Mouse (Mus musculus) adrenal gland, postnatal 36 days (tissue): ENCODE data around the gene Sbk2. TPM values are rescaled to one million over a fixed set of nuclear protein-coding genes. Genes with fewer than 3 reads are reported as not detected.

Experiments
- DNase-seq, 2 experiments: peaks; one replicate each; pipeline ENCODE4 v3.0.0; 2021; ENCODE audit warnings: mixed read lengths in 1 of 2
- total RNA-seq, 2 experiments: library from RNA; stranded (reverse); gene quantifications; 2 replicates each; pipeline ENCODE4 v1.2.3; 2021

Sbk2 gene
- total RNA-seq, 2 experiments from 2014 or later: 0.36 to 0.89 TPM

DNA sequence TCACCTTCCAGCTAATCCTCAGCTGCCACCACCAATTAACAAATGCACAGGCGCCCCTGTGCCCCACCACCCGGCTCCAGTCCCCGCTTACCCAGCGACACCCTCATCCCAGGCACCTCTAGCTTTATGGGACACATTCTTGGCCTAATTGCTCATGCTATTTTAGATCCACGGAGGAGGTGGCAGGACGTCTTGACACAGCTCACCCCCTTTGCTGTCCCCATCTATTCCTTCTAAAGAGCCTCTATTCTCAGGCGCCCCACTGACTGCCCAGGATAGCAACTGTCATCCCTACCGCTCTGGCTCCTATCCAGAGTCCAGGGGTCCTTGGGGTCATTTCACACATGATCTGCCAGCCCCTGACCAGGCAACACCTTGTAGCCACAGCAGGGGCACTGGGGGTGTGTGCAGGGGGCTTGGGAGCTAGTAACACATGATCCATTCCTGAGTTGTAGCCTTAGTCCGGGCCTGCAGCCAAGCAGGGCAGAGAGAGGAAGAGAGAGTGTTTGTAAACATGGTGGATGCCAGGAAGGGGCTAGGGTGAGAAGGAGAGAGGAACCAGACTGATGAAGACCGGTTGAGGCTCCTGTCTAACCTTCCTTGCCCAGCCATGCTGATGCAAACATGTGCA lies 10.3 kb downstream of the Sbk2 start:
- no peak for DNase-seq

DNA sequence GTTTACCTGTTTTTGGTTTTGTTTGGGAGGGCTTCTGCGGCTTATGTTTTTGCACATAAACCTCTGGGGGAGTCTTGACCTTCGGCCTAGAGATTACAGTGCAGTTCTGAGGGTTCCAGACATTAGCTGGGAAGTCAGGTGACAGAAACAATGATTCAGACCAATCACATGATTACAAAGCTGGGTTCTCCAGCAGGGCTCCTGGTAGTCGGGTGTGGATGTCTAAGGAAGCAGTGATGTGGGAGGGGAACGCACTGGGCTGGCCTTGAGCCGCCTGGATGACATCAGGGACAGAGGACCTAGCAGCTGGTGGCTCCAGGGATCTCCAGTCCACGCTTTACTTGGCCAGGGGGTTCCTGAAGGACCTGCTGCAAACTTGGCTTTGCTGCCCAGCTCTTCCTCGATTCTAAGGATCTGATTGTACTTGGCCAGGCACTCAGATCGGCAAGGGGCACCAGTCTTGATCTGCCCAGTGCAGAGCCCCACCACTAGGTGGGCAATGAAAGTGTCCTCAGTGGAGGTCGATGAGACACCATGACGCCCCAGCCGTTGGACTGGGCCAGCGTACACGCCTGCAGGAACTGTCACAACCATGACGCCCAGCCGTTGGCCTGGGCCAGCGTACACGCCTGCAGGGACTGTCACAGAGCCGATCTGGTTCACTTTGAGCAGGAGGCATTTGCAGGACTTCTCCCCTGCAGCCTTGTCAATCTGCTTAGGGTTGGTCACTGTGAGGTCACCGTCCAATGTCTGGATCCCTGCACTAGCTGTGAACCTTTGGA lies 13.5 kb downstream of the Sbk2 start:
- DNase-seq: peak; percentile 62 to 71

DNA sequence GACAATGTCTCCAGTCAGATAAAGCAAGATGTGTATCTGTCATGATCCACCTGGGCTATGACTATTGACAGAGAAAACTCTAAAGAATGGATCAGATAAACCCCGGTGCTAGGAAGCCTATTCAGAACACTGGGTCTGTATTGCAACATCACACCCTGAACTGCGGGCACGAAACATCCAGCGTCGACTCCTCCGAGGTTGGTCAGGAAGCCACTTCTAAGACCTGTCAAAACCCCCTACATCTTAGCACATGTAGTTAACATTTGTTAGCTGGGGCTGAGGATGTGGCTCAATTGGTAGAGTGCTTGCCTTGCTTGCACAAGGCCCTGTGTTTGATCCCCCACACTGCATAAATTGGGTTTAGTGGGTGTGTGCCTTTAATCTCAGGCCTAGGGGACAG lies 15.8 kb downstream of the Sbk2 start:
- no peak for DNase-seq

DNA sequence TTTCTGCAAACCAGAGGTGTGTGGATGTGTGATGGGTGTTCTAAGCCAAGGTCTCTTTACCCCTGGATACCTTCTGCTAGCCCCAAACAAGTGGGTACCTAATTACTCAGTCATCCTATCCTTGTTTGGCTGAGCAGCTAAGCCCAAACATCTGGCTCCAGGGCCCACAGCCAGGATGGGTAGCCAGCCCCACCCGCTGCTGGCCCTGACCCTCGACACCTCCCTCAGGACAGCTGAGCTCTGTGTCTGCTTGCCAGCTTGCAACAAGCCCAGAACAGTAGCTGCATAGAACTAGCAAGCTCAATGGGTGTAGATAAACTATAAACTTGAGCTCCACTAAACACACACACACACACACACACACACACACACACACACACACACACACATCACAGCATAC lies 16.4 kb downstream of the Sbk2 start:
- peak; percentile 77 to 80 for DNase-seq

DNA sequence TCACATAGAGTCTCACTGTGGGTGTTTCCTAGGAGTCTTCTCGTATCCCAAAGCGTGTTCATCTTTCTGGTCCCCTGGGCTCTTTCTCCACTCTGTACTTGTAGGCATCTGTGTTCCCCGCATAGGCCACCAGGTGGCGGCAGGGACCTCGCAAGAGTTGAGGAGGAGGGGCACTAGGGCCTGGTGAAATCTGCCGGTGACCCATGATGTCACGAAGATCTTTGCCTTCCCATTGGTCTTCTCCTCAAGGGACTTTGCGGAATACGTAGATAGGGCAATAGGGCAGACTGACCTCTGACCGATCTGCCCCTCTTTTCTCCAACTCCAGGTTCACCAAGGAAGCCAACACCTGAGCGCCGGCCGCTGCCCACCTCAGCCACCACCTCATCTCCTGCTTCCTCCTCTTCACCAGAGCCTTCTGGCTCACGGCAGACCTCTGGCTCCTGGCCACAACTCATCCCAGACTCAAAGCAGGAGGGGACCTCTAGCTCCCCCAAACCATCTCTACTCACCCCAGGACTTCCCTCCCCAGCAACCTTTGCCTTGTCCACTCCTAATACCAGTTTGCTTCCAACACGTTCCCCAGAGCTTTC lies 20.9 kb downstream of the Sbk2 start:
- DNase-seq: peak; percentile 94 to 95

DNA sequence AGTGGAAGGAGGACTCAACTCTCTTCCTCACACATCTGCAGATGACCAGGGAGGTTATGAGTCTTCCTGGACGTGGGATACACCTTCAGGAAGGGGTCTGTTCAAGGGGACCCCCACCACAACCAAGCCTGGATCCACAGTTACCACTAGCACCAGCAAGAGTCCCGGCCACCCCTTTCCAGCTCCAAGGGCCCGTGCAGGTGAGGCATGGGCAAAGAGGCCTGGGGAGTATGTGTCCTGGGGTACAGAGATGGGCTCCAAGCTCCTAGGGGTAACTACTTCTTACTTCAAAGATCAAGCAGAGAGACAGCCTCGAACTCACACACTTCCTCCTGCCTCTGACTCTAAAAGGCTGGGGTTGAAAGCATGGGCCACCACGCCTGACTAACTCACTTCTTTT lies 21.5 kb downstream of the Sbk2 start:
- DNase-seq: no peak

DNA sequence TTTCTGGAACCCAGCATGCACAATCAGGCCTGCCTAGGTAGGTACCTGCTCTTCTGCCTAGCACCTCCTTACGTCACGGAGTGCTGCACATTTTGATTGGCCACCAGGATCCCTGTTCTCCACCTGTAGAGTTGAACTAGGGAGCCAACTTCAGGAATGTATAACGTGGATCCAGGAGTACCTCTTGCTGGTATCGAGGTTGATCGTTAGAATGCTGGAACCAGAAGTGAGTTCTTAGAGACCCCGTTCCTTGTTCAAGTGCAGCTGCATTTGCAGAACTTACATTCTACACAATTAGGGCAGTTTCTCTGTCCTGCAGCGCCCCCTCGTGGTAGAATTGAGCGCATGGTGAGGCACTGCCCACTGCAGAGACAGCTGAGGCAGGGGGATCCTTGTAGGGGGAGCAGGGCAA lies 24.1 kb downstream of the Sbk2 start:
- peak; percentile 87 to 89 for DNase-seq

GRCm38 (mm10) chr7:4938456-4938855 lies 25.8 kb downstream of the Sbk2 start:
- peak; percentile 83 to 86 for DNase-seq

GRCm38 (mm10) chr7:4937392-4937791 lies 26.8 kb downstream of the Sbk2 start:
- no peak for DNase-seq

- DNase-seq: no peak
These were observed 27.4 kb downstream of the Sbk2 start for GRCm38 (mm10) chr7:4936832-4937231.

DNA sequence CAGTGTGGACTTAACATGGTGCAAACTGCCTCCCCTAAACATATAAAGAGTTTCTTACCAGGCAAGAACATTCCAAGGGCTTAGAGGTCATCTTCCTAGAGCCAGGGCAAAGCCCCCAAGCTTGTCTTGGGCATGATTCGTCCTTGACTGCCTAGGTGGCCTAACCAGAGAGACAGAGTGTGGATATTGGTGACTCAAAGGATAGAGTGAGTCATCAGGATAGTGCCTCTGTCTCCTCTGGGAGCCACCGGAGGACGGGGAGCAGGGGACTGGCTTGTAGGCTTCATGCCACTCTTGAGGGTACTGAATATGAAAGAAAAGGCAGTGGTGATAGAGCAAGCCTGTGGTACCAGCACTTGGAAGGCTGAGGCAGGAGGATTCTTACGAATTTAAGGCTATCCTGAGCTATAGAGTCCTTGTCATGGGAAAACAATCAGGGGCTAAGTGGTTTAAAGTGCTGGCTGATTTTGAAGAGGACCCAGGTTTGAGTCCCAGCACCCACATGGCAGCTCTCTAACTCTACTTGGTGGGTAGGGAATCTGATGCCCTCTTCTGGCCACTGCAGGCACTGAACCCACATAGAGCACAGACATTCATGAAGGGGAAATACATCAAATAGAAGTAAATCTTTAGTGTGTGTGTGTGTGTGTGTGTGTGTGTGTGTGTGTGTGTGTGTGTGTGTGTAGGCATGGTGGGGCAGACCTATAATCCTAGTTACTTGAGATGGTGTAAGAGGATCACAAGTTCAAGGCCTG lies 29.9 kb downstream of the Sbk2 start:
- peak; percentile 33 to 43 for DNase-seq

DNA sequence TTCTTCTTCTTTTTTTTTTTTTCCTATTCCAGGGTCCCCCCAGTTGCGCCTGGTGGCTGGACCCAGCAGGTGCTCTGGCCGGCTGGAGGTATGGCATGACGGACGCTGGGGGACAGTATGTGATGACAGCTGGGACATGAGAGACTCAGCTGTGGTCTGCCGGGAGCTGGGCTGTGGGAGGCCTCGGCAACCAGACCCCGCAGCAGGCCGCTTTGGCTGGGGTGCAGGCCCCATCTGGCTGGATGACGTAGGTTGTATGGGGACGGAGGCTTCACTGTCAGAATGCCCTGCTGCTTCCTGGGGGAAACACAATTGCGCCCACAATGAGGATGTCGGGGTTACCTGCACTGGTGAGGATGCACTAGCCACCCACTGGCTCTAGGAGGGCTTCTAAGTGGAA lies 31.1 kb downstream of the Sbk2 start:
- no peak for DNase-seq

DNA sequence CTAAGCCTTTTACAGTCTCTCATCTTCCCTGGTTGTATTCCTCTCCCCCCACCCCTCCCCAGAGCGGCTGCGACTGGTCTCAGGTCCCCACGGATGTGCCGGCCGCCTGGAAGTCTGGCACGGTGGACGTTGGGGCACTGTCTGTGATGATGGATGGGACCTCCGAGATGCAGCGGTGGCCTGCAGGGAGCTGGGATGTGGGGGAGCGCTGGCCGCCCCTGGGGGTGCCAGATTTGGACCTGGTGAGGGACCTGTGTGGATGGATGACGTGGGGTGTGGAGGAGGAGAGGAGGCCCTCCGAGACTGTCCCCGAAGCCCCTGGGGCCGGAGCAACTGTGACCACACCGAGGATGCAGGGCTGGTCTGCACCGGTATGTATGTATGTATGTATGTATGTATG lies 35.9 kb downstream of the Sbk2 start:
- DNase-seq: no peak

GRCm38 (mm10) chr7:4927711-4928110 lies 36.5 kb downstream of the Sbk2 start:
- DNase-seq: no peak

DNA sequence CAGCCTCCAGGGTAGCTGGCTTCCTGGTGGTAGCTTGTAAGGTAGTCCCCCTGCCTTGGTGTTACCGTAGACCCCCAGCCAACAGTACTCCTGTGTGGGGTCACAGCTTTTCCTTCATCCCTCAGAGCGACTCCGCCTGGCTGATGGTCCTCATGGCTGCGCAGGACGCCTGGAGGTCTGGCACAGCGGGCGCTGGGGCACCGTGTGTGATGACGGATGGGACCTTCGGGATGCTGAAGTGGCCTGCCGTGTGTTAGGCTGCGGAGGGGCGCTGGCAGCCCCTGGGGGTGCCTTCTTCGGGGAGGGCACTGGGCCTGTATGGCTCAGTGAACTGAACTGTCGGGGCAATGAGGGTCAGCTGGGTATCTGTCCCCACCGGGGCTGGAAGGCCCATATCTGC lies 37.4 kb downstream of the Sbk2 start:
- no peak for DNase-seq

DNA sequence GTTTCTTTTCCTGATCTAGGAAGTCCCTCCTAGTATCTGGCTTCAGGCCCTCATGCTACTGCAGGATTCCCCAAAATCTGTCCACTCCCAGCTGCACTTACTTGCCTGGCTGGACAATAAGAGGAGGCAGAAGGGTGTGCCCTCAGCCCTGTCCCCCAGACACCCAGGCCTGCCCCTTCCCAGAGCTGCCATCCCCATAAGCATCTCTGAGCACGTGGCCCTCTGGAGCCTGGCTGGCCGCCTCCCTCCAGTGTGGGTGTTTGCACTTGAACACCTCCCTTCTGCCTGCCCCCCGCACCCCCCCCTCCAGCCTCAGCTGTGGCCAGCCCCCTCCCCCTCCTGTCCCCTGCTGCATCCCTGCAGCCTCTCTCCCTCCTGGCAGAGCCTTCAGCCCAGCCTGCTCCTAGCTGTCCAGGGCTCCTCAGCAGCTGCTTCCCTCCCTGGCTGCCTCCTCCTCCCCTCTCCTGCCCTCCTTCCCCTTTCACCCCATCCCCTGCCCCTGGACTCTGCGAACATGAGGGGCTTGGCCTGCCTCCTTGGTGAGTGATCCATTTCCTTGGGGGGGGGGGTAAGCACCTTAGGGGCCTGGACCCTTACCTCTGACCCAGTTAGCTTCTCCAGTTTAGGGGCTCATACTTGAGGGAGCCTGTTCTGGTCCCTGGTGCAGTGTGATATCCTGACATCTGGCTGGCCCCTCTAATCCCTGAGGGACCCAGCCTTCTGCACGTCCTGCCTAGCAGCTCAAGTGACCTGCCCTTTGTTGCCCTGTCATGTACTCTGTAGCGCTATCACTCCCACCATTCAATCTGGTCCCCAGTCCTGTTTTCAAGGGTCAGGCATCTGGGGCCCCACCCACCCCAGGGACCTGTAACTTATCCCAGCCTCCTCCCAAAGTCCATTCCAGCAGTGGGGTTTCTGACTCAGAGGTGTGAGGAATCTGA lies 38.5 kb downstream of the Sbk2 start, which contains the start of gene Ssc5d:
Gene Ssc5d, plus strand, starts transcription at position 345 of the 941 bp plus-strand sequence.
- DNase-seq: no peak

GRCm38 (mm10) chr7:4924891-4925301 lies 39.3 kb downstream of the Sbk2 start:
- peak; percentile 61 to 71 for DNase-seq

DNA sequence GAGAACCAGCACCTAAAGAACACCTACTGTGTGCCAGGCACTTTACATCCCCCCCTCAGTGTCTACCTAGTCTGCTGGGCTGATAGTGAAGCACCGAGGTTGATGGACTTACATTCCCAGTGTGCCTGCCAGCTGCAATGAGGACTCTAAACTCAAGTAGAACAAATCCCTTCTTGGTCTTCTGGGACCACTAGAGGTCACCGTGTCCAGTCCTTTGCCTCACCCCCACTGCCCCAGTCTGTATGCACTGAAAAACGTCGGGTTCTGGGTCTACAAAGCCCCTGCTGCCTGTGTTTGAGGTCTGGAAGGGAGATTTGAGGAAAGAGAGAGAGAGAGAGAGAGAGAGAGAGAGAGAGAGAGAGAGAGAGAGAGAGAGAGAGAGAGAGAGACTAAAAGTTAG lies 39.7 kb downstream of the Sbk2 start:
- DNase-seq: no peak

GRCm38 (mm10) chr7:4923586-4924364 lies 40.4 kb downstream of the Sbk2 start:
- DNase-seq: peak; percentile 75 to 78

DNA sequence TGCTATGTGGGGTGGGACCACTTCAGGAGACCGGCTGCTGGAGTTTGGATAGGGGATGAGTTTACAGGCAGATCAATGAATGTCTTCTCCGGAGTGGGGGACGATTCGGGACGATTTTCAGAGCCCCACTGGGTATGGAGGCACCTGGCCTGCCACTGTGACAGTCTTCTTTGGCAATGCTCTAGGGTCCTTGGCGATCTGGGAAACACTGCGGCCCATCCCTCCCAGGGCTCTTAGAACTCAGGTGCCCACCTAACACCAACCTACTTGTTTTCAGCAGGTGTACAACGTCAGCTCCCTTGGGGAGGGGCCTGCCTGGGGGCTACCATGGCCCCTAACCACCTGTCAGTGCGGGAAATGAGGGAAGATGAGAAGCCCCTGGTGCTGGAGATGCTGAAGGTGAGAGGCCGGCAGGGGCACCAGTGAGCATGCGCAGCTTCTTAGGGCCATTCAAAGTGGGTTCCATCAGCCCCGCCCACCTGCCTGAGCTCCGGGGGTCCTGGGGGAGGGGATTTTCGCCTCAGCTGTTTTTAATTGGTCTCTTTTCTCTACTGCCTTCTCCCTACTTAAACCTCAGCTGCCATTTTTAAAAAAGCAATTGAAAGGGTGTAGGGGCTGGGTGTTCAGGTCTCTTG lies 41.2 kb downstream of the Sbk2 start:
- DNase-seq: peak; percentile 39 to 60
